Mouse (Mus musculus): ENCODE data around the gene Mbnl1.

DNA sequence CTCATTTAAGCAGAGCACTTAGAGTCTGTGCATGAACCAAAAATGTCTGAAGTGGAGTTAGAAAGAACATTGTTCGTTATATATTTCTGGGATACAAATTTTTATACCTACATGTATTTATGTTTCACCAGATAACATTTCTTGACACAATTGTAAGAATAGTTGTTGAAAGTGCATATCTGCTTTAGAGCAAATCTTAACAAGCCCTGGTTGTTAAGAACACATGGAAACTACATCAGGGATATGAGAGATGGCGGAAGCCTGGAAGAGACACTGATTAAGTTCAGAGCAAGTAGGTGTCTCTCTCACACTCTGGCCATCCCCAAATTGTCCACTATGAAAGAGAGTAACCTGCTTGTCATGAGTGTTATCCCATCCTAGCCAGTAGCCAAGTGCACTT, 2.4 kb downstream of the Mbnl1 start:
- no peak for TF ChIP-seq CTCF (IDR thresholded peaks at IDR 0.05; ENCODE audit: low read depth, low read length)
- TF ChIP-seq POLR2A (IDR thresholded peaks at IDR 0.05; ENCODE audit: borderline replicate concordance, low read depth, low read length): no peak

Data from bone marrow macrophage, adult 2 months (primary cell).